Mouse (Mus musculus) T-helper 17 cell (primary cell): Measurements from ENCODE around the gene Gpld1.

Experiments
- in situ Hi-C, 2 experiments: fragments of 300-600 bp; cut with MboI, MseI; formaldehyde crosslinking; loops; 1 replicate in 1 of 2; 2 replicates in 1 of 2; pipeline ENCODE4 v1.15.1; 2025; ENCODE audit warnings: high pct_unique_total_duplicates in 2 of 2

Gpld1 gene

GRCm38 (mm10) chr13:24945567-24945966 lies 2.6 kb downstream of the Gpld1 start:
- in situ Hi-C loops: no loop called here

GRCm38 (mm10) chr13:24947158-24947557 lies 4.2 kb downstream of the Gpld1 start:
- in situ Hi-C loops: no loop called here

GRCm38 (mm10) chr13:24948870-24949269 lies 5.9 kb downstream of the Gpld1 start:
- in situ Hi-C loops: no loop called here

GRCm38 (mm10) chr13:24952659-24953058 lies 9.7 kb downstream of the Gpld1 start:
- in situ Hi-C loops: loop anchor here in 1 of 2 experiments (10.0 kb wide), 1 partner anchor 1278 kb away; no protein-coding TSS in a partner anchor

- in situ Hi-C loops: loop anchor here in 1 of 2 experiments (10.0 kb wide), 1 partner anchor 1280 kb away; no protein-coding TSS in a partner anchor
These were observed 12.1 kb downstream of the Gpld1 start for GRCm38 (mm10) chr13:24955091-24955490.

GRCm38 (mm10) chr13:24955500-24955899 lies 12.5 kb downstream of the Gpld1 start:
- in situ Hi-C loops: loop anchor here in 1 of 2 experiments (10.0 kb wide), 1 partner anchor 1281 kb away; no protein-coding TSS in a partner anchor

GRCm38 (mm10) chr13:24958671-24959070 lies 15.7 kb downstream of the Gpld1 start:
- in situ Hi-C loops: loop anchor here in 1 of 2 experiments (10.0 kb wide), 1 partner anchor 1284 kb away; no protein-coding TSS in a partner anchor

- in situ Hi-C loops: no loop called here
These were observed 17.1 kb downstream of the Gpld1 start for GRCm38 (mm10) chr13:24960084-24960483.

- in situ Hi-C loops: no loop called here
These were observed 19.2 kb downstream of the Gpld1 start for GRCm38 (mm10) chr13:24962119-24962518.

GRCm38 (mm10) chr13:24965130-24965845 lies 22.3 kb downstream of the Gpld1 start:
- in situ Hi-C loops: no loop called here

- in situ Hi-C loops: no loop called here
These were observed 22.9 kb downstream of the Gpld1 start for GRCm38 (mm10) chr13:24965846-24966201.

- in situ Hi-C loops: loop anchor here in 1 of 2 experiments (10.0 kb wide), 1 partner anchor 867 kb away; no protein-coding TSS in a partner anchor
These were observed 28.8 kb downstream of the Gpld1 start for GRCm38 (mm10) chr13:24971776-24972175.

GRCm38 (mm10) chr13:24976384-24976783 lies 33.4 kb downstream of the Gpld1 start:
- in situ Hi-C loops: loop anchor here in 1 of 2 experiments (10.0 kb wide), 1 partner anchor 872 kb away; no protein-coding TSS in a partner anchor

GRCm38 (mm10) chr13:24977820-24978342 lies 34.9 kb downstream of the Gpld1 start:
- in situ Hi-C loops: loop anchor here in 1 of 2 experiments (10.0 kb wide), 1 partner anchor 873 kb away; no protein-coding TSS in a partner anchor

- in situ Hi-C loops: no loop called here
These were observed 38.1 kb downstream of the Gpld1 start for GRCm38 (mm10) chr13:24981031-24981430.

- in situ Hi-C loops: loop anchor here (5.0 kb wide), 1 partner anchor 48 kb away; the partner anchor contains the start of gene Aldh5a1 (in 2 of the 2)
These were observed 42.5 kb downstream of the Gpld1 start for GRCm38 (mm10) chr13:24985435-24985834.

- in situ Hi-C loops: loop anchor here (5.0 kb wide), 1 partner anchor 51 kb away; the partner anchor contains the start of gene Aldh5a1 (in 2 of the 2)
These were observed 45.4 kb downstream of the Gpld1 start for GRCm38 (mm10) chr13:24988391-24988790.

GRCm38 (mm10) chr13:24989006-24989405 lies 46.1 kb downstream of the Gpld1 start:
- in situ Hi-C loops: loop anchor here (5.0 kb wide), 1 partner anchor 52 kb away; the partner anchor contains the start of gene Aldh5a1 (in 2 of the 2)

- in situ Hi-C loops: no loop called here
These were observed 50.2 kb downstream of the Gpld1 start for GRCm38 (mm10) chr13:24993160-24993559.

- in situ Hi-C loops: no loop called here
These were observed 56.6 kb downstream of the Gpld1 start for GRCm38 (mm10) chr13:24999538-24999937.

GRCm38 (mm10) chr13:25002965-25003364 lies 60.0 kb downstream of the Gpld1 start:
- in situ Hi-C loops: no loop called here

GRCm38 (mm10) chr13:25007115-25007514 lies 64.2 kb downstream of the Gpld1 start:
- in situ Hi-C loops: no loop called here
